Mouse (Mus musculus) neutrophil, adult 5-6 weeks (primary cell): ENCODE results near the gene Ccdc71. TPM values are rescaled to one million over a fixed set of nuclear protein-coding genes. Genes with fewer than 3 reads are reported as not detected.

Source experiments
- ATAC-seq: fragments of 151-379, 151-347 bp; 2 replicates; pipeline ENCODE4 v1.8.0; 2017; ENCODE audit warnings: mild to moderate bottlenecking, moderate TSS enrichment; ENCODE audit not compliant: insufficient number of reproducible peaks, poor library complexity, low FRiP score, severe bottlenecking; ENCODE audit errors: extremely low read depth
- total RNA-seq: library from RNA; stranded (forward); fragments of 200-1000 nt; gene quantifications from 2 replicates; pipeline ENCODE4 v1.2.3, GENCODE M21; 2017

Ccdc71 gene
- total RNA-seq = 15.7 and 19.8 TPM in 2 replicates

GRCm38 (mm10) chr9:108460319-108461178 is at the start of gene Ccdc71:
Gene Ccdc71, plus strand, starts transcription at chr9:108460527.
- peak; percentile 77 for ATAC-seq

- ATAC-seq = no peak
These were observed 48.9 kb upstream of the Ccdc71 start for GRCm38 (mm10) chr9:108411381-108411942.

- ATAC-seq = no peak
These were observed 48.1 kb upstream of the Ccdc71 start for GRCm38 (mm10) chr9:108412221-108412620.

GRCm38 (mm10) chr9:108428384-108428783 is 31.9 kb upstream of the Ccdc71 start, which contains the start of gene Ccdc36:
Gene Ccdc36, minus strand, starts transcription at chr9:108428484.
- ATAC-seq = no peak

- no peak for ATAC-seq
These were observed 28.8 kb upstream of the Ccdc71 start for GRCm38 (mm10) chr9:108431431-108432067.

- ATAC-seq = no peak
These were observed 24.1 kb upstream of the Ccdc71 start, which contains the start of gene BC048562 for GRCm38 (mm10) chr9:108436182-108436581. Gene BC048562, plus strand, starts transcription at chr9:108436482.

GRCm38 (mm10) chr9:108439176-108439575 is 21.2 kb upstream of the Ccdc71 start:
- no peak for ATAC-seq

- no peak for ATAC-seq
These were observed 19.8 kb upstream of the Ccdc71 start for GRCm38 (mm10) chr9:108440485-108440884.

- ATAC-seq = no peak
These were observed 18.9 kb upstream of the Ccdc71 start for GRCm38 (mm10) chr9:108441236-108441919.

GRCm38 (mm10) chr9:108445125-108445524 is 15.2 kb upstream of the Ccdc71 start:
- no peak for ATAC-seq

GRCm38 (mm10) chr9:108449860-108450259 is 10.5 kb upstream of the Ccdc71 start:
- no peak for ATAC-seq

GRCm38 (mm10) chr9:108450292-108451169 is 9.8 kb upstream of the Ccdc71 start:
- no peak for ATAC-seq

- ATAC-seq = no peak
These were observed 9.2 kb upstream of the Ccdc71 start for GRCm38 (mm10) chr9:108451170-108451493.

GRCm38 (mm10) chr9:108451519-108452160 is 8.7 kb upstream of the Ccdc71 start:
- ATAC-seq = no peak

GRCm38 (mm10) chr9:108452291-108452906 is 7.9 kb upstream of the Ccdc71 start:
- ATAC-seq = peak; percentile 62

- ATAC-seq = no peak
These were observed 7.4 kb upstream of the Ccdc71 start for GRCm38 (mm10) chr9:108452911-108453310.

GRCm38 (mm10) chr9:108453458-108453857 is 6.9 kb upstream of the Ccdc71 start:
- no peak for ATAC-seq

GRCm38 (mm10) chr9:108454429-108454828 is 5.9 kb upstream of the Ccdc71 start:
- ATAC-seq = no peak
